Mouse (Mus musculus) lung, postnatal 25 days (tissue): ENCODE data around the gene Npc1l1.
A peak's percentile ranks its signal among the peaks of the same experiment; 100 is the strongest.

ENCODE experiments used
- DNase-seq: peaks from one replicate; pipeline ENCODE4 v3.0.0; 2022; ENCODE audit warnings: low spot score

Npc1l1 gene

GRCm38 (mm10) chr11:6207090-6207489, 22.9 kb downstream of the Npc1l1 start:
- no peak for DNase-seq

GRCm38 (mm10) chr11:6200570-6200969, 29.4 kb downstream of the Npc1l1 start:
- no peak for DNase-seq

DNA sequence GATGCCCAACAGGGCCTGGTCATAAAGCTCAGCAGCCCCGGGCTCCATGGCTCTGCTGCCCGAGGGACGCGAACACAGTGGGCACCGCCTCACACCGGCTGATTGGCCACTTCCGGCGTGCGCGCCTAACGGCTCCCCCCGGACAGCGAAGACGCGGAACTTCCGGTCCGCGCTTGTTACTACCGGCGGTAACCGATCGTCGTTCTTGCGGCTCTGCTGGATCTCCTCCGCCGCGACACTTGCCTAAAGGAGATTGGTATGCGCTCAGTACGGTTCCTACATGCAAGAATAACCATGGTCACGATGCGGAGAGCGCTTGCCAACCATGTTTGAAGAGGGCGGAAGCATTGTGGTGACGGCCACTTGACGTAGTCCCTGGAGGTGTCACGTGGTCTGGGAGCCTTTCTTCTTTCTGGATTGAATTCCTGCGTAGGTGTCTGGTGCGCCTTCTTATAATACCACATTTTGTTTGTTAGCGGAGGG, 29.8 kb downstream of the Npc1l1 start, which contains the start of gene Nudcd3:
Nudcd3 (minus strand) TSS at position 329 of the 483 bp plus-strand sequence.
- DNase-seq: peak; percentile 89

DNA sequence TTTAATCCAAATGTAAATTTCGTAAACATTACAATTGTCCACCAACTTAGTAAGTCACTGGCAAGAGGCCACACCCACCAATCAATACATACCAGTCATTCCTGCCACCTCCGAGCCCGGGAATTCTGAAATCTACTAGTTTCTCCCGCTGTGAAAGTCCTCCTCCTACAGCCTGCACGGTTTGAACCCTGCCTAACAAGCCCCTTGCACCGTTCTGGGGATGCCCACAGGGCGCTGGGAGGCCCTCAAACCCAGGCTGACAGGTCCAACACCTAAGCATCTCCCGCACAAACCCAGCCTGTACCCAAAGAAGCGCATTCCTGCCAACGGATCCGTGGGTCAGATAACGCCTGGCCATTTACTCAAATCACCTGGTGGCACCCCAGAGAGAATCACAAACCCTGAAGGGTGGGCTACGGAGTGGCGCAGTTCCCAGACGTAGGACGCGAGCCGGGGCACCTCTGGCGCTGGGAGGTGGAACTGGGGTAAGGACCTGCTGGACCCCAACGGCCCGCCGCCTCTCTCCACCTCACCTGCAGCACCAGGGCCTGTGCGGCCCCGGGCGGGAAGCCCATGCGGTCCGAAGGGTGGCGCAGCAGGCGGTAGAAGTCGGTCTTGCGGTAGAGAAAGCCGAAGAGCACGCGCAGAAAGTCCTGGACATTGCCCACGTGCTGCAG, 30.4 kb downstream of the Npc1l1 start, which contains the start of gene A730071L15Rik:
A730071L15Rik (plus strand) TSS at position 620 of the 677 bp plus-strand sequence.
- no peak for DNase-seq

DNA sequence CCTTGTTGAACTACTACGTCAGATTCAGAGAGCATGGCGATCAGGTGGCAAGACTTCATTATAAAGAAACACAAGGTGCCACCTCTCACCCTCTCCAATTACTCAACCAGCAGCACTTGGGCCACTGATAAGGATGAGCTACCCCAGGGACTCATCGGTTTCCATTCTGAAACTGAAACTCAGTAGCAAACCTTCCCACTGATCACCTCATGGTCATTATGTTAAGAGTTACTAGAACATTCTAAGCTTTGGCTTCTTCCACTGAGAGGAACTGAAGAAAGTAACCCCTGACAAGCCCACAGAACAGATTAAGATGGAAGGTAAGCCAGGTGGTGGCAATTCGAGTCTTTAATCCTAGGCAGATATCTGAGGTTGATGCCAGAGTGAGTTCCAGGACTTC, 31.5 kb downstream of the Npc1l1 start:
- no peak for DNase-seq

GRCm38 (mm10) chr11:6196780-6197179, 33.2 kb downstream of the Npc1l1 start:
- DNase-seq: no peak

DNA sequence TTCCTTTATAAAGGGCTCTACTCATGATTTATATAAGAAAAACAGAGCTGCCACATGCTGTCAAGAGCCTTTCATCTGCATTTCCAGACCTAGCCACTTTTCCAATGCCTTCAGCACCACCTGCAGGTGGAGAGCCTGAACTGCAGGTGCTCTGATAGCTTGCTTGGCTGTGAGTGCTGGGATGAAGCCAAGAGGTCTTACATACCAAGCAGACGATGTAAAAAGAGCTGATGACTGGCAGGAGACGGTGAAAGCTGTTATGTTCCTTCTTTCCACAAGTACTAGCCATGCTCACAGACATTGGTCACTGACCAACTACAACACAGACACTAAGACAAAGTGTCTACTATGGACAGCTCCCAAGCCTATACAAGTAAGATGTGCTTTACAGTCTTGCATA, 42.1 kb downstream of the Npc1l1 start:
- DNase-seq: peak; percentile 92

DNA sequence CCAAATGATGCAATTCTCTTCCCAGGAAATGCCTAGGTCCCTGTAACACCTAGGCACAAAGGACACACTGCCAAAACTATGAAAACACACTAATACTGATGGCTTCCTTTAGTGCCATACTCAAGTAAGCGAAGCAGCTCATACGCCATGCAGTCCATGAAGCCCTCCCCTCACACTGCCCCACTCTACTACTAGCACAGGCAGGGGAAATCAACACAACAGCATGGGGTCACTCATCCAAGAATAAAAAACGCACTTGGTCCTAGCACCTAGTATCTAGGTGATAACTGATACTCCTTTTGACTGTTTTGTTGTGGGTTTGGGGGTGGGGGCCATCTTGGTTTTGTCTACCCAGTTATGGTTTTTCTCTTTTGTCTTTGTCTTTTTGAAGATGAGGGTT, 42.5 kb downstream of the Npc1l1 start:
- no peak for DNase-seq

DNA sequence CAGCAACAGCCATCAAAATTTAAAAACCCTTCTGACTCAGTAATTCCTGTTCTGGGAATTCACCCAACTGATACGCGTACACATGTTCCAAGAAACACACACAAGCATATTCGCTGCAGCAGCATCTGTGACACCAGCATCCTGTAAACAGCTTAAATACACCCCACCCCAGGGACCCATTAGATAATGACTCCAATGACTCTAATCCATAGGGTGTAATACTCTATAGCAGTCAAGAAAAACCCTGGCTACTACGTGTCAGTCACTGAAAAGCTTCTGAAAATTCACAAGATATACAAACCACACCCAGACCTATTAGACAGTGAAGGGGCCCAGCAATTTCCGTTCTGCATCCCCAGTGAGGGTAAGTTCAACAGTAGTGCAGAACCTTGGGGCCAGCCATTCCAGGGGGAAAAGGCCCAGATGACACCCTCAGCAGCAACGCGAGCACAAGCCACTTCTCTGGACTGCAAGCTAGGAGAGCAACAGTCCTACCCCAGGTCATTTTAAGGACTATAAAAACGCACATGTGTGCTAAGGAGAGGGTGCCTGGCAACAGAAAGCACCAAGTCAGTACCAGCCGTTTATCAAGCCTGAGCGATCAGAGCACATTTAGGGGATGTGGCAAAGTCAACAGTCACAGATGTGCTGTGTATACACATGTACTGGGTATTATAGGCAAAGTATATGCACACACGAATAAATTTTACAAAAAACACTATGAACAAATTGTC, 45.6 kb downstream of the Npc1l1 start:
- DNase-seq: no peak

GRCm38 (mm10) chr11:6183246-6183645, 46.7 kb downstream of the Npc1l1 start:
- DNase-seq: no peak

DNA sequence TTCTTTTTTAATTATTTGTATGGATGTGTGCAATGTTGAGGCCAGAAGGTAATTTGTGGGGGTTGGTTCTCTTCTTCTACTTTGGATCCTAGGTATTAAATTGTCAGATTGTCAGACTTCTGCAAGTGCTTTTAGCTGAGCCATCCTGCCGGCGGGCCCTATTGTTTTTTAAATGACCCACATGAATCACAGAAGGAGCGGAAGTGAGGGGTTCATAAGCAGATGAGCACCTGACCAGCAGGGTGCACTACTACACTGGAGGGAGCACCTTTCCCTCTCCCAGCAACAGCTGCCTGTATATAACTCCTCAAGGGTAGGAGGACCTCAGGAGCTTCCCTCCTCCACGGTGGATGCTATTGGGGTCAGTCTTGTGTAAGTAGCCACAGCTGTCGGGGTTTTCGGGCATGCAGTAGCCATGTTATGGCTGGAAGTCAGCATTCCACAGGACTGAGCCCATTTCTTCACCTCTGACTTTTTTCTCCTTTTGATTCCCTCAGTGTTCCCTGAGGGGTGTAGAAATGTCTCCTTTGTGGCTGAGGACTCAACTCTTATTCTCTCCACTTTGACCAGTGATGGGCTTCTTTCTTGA, 49.0 kb downstream of the Npc1l1 start:
- no peak for DNase-seq

DNA sequence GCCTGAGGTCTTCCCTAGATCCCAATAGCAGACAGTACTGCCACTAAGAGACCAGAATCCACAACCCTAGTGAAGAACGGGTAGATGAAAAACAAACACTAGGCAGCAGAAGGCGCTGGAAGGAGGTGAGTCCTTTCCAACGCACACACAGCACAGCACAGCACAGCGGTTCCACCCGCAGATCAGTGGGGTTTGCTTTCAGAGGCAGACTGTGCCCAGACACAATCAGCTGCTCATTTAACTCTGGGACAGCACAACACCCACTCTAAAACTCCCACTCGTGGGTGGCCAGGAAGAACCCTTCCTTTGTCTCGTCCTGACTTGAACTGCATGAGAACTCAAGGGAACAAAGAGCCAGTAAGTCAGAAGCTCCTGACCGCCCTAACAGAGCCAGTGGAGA, 50.7 kb downstream of the Npc1l1 start:
- DNase-seq: no peak

- no peak for DNase-seq
Measured at GRCm38 (mm10) chr11:6178673-6179166, 51.2 kb downstream of the Npc1l1 start.

DNA sequence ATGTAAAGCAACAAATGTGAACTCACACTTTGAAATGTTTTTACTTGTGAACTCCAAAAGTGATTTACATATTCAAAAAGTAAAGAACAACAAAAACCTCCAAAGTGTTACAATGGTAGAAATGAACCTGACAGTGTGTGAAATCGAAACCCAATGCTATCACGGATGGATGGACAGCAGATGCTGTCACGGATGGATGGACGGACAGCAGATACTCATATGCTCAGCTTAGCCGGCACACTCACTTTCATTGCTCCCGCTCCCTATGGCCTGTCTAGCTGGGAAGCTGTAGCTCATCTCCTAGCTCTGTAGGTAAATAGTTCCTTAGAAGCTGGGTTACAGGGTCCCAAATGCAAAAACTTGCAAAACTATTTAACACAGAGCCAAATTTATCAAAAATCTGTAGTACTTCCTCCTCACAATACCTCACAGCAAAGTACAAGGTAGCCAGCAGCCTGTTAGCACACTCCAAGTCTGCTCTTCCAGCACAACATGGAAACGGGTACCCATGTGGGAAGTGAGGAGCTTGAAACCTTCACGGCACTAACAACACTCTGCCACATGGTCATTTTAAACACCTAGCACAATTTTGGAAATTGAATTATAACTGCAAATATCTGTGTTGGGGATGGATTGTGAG, 52.0 kb downstream of the Npc1l1 start:
- DNase-seq: no peak

DNA sequence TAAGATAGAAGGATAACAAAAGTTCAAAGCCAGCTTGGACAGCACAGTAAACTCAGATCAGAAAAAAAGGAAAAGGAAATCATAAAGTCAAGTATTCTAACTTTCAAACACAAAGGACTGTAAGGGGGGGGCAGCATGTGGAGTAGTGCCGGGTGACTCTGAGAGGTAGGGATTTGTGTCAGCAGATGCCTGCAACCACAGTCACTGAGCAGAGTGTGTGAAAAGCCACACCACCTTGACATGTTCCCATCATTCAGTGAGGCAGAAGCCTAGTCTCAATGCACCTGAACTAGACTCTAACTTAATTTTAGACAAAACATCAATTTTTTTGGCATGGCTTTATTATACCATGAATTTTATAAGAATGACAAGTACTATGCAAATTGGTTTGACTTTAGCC, 54.4 kb downstream of the Npc1l1 start:
- DNase-seq: no peak

DNA sequence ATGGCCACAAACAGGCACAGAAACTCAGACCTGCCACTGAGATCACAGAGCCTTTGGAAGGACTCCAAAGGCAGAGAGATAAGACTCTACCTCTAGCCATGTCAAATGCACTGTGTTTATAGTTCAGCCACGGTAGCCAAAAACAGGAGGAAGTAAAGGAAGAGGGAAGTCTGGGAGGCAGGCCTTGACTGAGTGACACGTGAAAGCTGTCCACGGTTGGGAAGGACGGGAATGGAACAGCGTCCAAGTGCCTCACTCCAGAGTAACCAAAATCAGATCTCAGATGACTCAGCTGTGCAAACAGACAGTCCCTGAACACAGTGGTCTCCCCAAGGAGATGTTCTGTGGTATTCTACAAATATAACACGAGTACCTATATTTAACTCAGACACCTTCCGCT, 55.2 kb downstream of the Npc1l1 start:
- DNase-seq: peak; percentile 53

DNA sequence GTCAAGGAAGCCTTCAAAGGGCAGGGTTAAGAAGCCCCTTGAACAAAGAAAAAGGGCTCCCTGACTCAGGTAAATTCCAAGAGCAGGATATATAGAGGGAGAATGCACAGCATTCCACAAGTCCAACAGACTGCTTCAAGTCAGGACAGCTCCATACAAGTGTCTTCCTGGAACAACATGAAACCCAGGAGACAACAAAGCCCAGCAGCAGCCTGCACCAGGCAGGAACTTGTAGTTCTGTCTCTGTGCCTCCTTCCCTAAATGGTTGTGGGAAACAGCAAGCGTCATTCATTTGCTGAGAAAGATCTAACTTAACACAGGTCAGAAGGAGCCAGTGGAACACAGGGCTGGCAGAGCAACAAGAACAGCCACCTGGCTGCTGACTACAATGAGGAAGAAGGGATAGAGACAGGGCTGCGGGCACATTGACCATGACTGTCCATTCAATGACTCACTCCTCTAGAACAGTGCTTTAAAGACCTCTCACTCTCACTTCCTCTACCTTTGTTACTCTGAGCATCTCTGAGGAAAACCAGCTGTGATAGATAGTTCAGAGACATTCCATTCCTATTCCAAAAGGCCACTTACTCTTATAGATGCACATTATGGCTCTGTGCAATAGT, 60.8 kb downstream of the Npc1l1 start:
- DNase-seq: no peak

DNA sequence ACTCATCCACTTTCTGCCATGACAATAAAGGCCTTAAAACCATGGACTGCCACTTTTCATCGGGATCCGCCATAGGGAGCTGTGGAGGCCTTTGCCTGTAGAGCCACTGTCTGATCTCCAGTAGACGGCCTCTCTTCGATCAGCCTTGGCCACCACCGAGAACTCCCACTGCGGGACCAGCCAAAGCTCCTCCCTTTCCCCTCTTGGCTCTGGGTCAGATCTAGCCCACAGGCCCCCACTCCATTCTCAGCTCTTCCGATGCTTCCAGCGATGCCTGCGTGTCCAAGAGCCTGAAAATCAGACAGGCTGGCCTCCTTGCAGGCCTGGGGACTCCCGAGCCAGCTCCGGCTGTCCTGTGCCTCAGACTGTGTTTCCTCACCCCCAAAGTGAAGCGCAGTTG, 63.6 kb downstream of the Npc1l1 start:
- no peak for DNase-seq

DNA sequence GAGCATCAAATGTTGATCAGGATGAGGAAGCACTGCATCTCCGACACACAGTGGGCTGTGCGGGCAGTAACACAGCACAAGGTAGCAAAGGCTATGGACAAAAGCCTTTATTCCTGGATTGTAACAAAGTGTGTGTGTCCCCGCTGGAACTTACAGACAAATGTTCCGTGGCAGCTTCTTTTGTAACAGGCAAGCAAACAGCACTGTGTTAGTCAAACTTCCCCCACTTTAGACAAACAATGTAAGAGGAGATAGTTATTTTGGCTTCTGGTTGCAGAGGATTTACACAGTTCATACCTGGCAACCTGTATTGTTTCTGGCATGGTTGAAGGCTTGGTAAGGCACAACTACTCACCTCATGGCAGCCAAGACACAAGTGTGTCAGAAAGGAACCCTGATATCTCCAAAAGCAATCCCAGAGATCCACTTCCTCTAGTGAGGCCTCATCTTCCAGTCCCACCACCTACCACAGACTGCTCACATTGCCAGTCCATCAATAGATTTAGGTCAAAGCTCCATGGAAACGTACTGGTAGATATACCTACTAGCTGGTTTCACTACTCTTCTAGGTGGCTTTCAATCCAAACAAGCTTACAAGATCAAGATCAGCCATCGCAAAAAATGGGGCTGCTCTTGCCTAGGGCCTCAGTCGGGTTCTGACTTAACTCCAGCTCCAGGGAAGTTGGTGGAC, 64.4 kb downstream of the Npc1l1 start:
- DNase-seq: no peak

- no peak for DNase-seq
Measured at GRCm38 (mm10) chr11:6164781-6165180, 65.2 kb downstream of the Npc1l1 start.

DNA sequence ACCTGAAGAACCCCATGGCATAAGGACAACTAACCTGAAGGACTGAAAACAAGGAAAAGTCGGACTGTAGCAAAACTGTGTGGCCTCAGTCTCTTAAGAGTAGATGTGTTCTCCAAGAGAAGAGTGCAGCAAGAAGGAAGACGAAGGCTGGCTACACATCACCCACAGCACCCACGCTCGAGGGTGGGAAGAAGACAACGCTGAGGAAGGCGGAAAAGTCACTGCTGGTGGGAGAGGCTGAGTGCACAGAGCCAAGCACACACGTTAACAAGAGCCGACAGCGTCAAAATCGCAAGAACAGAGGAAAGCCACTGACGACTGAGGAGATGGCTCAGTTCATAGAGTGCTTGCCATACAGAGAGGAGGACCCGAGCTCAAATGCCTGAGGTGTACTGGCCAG, 66.2 kb downstream of the Npc1l1 start:
- no peak for DNase-seq
